Mouse (Mus musculus): ENCODE measurements around the gene Gpalpp1.
A peak's percentile ranks its signal among the peaks of the same experiment; 100 is the strongest.

GRCm38 (mm10) chr14:76149531-76150179 is 39.1 kb upstream of the Gpalpp1 start:
- TF ChIP-seq CTCF (IDR thresholded peaks at IDR 0.05; ENCODE audit: insufficient read depth, low read length) (no peak), POLR2A (IDR thresholded peaks at IDR 0.05; ENCODE audit: borderline replicate concordance, extremely low read depth, low read depth, low read length) (peak; percentile 18; the same call in 1 of the 2 replicates)

Measured in lung, adult 2 months (tissue).